Mouse (Mus musculus) limb, embryonic 10.5 days (tissue): ENCODE measurements around the gene Ankrd13d. TPM values are rescaled to one million over a fixed set of nuclear protein-coding genes. Genes with fewer than 3 reads are reported as not detected.
A peak's percentile ranks its signal among the peaks of the same experiment; 100 is the strongest.

Experiments
- DNase-seq: peaks from one replicate; pipeline ENCODE4 v3.0.0-alpha.2; 2017; ENCODE audit warnings: low spot score
- H3K27ac ChIP-seq: fragments of 300-500 bp; sonication (generic); 2 replicates; pipeline ENCODE4 v1.5.1; 2016; ENCODE audit warnings: mild to moderate bottlenecking
- H3K27me3 ChIP-seq: fragments of 300-500 bp; sonication (generic); 2 replicates; pipeline ENCODE4 v1.6.1; 2016; ENCODE audit warnings: low read depth, mild to moderate bottlenecking; ENCODE audit not compliant: poor library complexity, severe bottlenecking
- H3K36me3 ChIP-seq: fragments of 300-500 bp; sonication (generic); 2 replicates; pipeline ENCODE4 v1.6.1; 2016; ENCODE audit warnings: mild to moderate bottlenecking, moderate library complexity
- H3K4me1 ChIP-seq: fragments of 300-500 bp; sonication (generic); 2 replicates; pipeline ENCODE4 v1.6.1; 2016
- H3K4me3 ChIP-seq: fragments of 300-500 bp; sonication (generic); 2 replicates; pipeline ENCODE4 v1.5.1; 2016; ENCODE audit warnings: mild to moderate bottlenecking, moderate library complexity
- H3K9me3 ChIP-seq: fragments of 300-500 bp; sonication (generic); replicated peaks from 2 replicates; pipeline ENCODE4 v1.6.1; 2016; ENCODE audit warnings: mild to moderate bottlenecking
- WGBS: fragments of 180-500 bp; shearing (Covaris S2); methylation state at CpG from one replicate; pipeline ENCODE4 v1.1.7; 2016; 5-methylcytosine and 5-hydroxymethylcytosine counted together
- microRNA-seq: library from miRNA; unstranded; fragments of <30 nt; microRNA quantifications from one replicate; pipeline ENCODE4, GENCODE M21; 2017
- polyA plus RNA-seq: library from polyadenylated mRNA; unstranded; fragments of >200 nt; fragmentation: Nextera tagmentation; extraction: Ambion mirVana; gene quantifications from 2 replicates; pipeline ENCODE4 v1.2.1, GENCODE M21; 2016

Ankrd13d gene
- polyA plus RNA-seq, 1 experiment from 2014 or later: 7.9 TPM

GRCm38 (mm10) chr19:4226779-4227178 is 56.2 kb downstream of the Ankrd13d start:
- Histone ChIP-seq H3K9me3 (no peaks in the 10 kb centered on the region), H3K27ac (no peak overlapping the region), H3K4me1 (peaks cover 42% of the 10 kb centered on the region), H3K4me3 (no peak overlapping the region), H3K36me3 (peaks cover 14% of the 10 kb centered on the region), H3K27me3 (peaks cover 42% of the 10 kb centered on the region)
- DNase-seq: no peak
- 89% methylated on average over 7 of the region's 7 CpGs for WGBS

GRCm38 (mm10) chr19:4222165-4222564 is 60.8 kb downstream of the Ankrd13d start:
- 78% methylated on average over 11 of the region's 11 CpGs for WGBS
- no peak overlapping the region for H3K4me3 ChIP-seq
- H3K36me3 ChIP-seq: peaks cover 29% of the 10 kb centered on the region
- no peaks in the 10 kb centered on the region for H3K9me3 ChIP-seq
- no peak overlapping the region for H3K27ac ChIP-seq
- peaks cover 25% of the 10 kb centered on the region for H3K27me3 ChIP-seq
- no peak for DNase-seq
- peaks cover 53% of the 10 kb centered on the region for H3K4me1 ChIP-seq

- DNase-seq: no peak
- Histone ChIP-seq H3K4me1 (peaks cover 63% of the 10 kb centered on the region), H3K4me3 (no peak overlapping the region), H3K27ac (peak overlapping the region; percentile 39; the same call in 1 of the 2 replicates), H3K36me3 (peaks cover 29% of the 10 kb centered on the region), H3K27me3 (peaks cover 29% of the 10 kb centered on the region), H3K9me3 (no peaks in the 10 kb centered on the region)
- WGBS: 32% methylated on average over 14 of the region's 14 CpGs
These were observed 61.8 kb downstream of the Ankrd13d start for GRCm38 (mm10) chr19:4220957-4221743.

GRCm38 (mm10) chr19:4220416-4220815 is 62.5 kb downstream of the Ankrd13d start:
- no peak for DNase-seq
- H3K4me1 ChIP-seq: peaks cover 70% of the 10 kb centered on the region
- no peaks in the 10 kb centered on the region for H3K9me3 ChIP-seq
- peaks cover 29% of the 10 kb centered on the region for H3K36me3 ChIP-seq
- no peak overlapping the region for H3K4me3 ChIP-seq
- peak overlapping the region; percentile 39; the same call in 1 of the 2 replicates for H3K27ac ChIP-seq
- H3K27me3 ChIP-seq: peaks cover 35% of the 10 kb centered on the region
- WGBS: 63% methylated on average over 4 of the region's 4 CpGs

Small RNAs within 50 kb of the gene (microRNA-seq; reads per million reads assigned to microRNA genes)
- gene Mir6985: not detected

Other genes with a start within 250 kb of the Ankrd13d start
- 478 and 510 TPM in 2 replicates for gene Gstp1, start 245.2 kb downstream of the Ankrd13d start, polyA plus RNA-seq
- 0.62 and 0.88 TPM in 2 replicates for gene Gstp2, start 237.1 kb downstream of the Ankrd13d start, polyA plus RNA-seq
- gene Gstp3, start 223.6 kb downstream of the Ankrd13d start, polyA plus RNA-seq: not detected in 2 replicates
- not detected in 2 replicates for gene Cabp2, start 201.6 kb downstream of the Ankrd13d start, polyA plus RNA-seq
- 86.7 and 87.0 TPM in 2 replicates for gene Cdk2ap2, start 186.0 kb downstream of the Ankrd13d start, polyA plus RNA-seq
- gene Pitpnm1, start 183.1 kb downstream of the Ankrd13d start, polyA plus RNA-seq: 5.9 and 7.9 TPM in 2 replicates
- 74.9 and 79.2 TPM in 2 replicates for gene Aip, start 157.3 kb downstream of the Ankrd13d start, polyA plus RNA-seq
- gene Gpr152, start 143.3 kb downstream of the Ankrd13d start, polyA plus RNA-seq: not detected in 2 replicates
- gene Cabp4, start 139.1 kb downstream of the Ankrd13d start, polyA plus RNA-seq: 0.15 TPM in 1 of 2 replicates, not detected in the other
- 129 and 148 TPM in 2 replicates for gene Coro1b, start 134.5 kb downstream of the Ankrd13d start, polyA plus RNA-seq
- gene Ptprcap, start 129.5 kb downstream of the Ankrd13d start, polyA plus RNA-seq: 0.93 and 1.4 TPM in 2 replicates
- gene Rps6kb2, start 119.8 kb downstream of the Ankrd13d start, polyA plus RNA-seq: 58.3 and 66.0 TPM in 2 replicates
- 3.2 and 3.3 TPM in 2 replicates for gene Carns1, start 107.7 kb downstream of the Ankrd13d start, polyA plus RNA-seq
- gene Tbc1d10c, start 91.9 kb downstream of the Ankrd13d start, polyA plus RNA-seq: 0.21 and 1.2 TPM in 2 replicates
- 1,070 and 1,129 TPM in 2 replicates for gene Ppp1ca, start 91.1 kb downstream of the Ankrd13d start, polyA plus RNA-seq
- gene Rad9a, start 81.5 kb downstream of the Ankrd13d start, polyA plus RNA-seq: 58.2 and 61.5 TPM in 2 replicates
- 4.3 and 6.0 TPM in 2 replicates for gene Clcf1, start 68.9 kb downstream of the Ankrd13d start, polyA plus RNA-seq
- not detected in 2 replicates for gene AC109138.7, start 68.8 kb downstream of the Ankrd13d start, polyA plus RNA-seq
- gene Pold4, start 51.2 kb downstream of the Ankrd13d start, polyA plus RNA-seq: 14.0 and 16.2 TPM in 2 replicates
- 2.5 and 4.4 TPM in 2 replicates for gene Ssh3, start 14.0 kb downstream of the Ankrd13d start, polyA plus RNA-seq
- gene Grk2, start 23.1 kb upstream of the Ankrd13d start, polyA plus RNA-seq: 14.6 and 15.5 TPM in 2 replicates
- 67.6 and 77.9 TPM in 2 replicates for gene Kdm2a, start 115.1 kb upstream of the Ankrd13d start, polyA plus RNA-seq
- gene Rhod, start 156.3 kb upstream of the Ankrd13d start, polyA plus RNA-seq: 24.7 and 32.9 TPM in 2 replicates
- gene Syt12, start 194.3 kb upstream of the Ankrd13d start, polyA plus RNA-seq: 0.53 and 0.95 TPM in 2 replicates
- not detected in 2 replicates for gene 2010003K11Rik, start 215.4 kb upstream of the Ankrd13d start, polyA plus RNA-seq
- gene Pcx, start 227.3 kb upstream of the Ankrd13d start, polyA plus RNA-seq: 15.8 and 18.8 TPM in 2 replicates